Mouse (Mus musculus): ENCODE measurements around the gene Prss16.

- no peak for TF ChIP-seq POLR2A (IDR thresholded peaks at IDR 0.05; ENCODE audit: control insufficient read depth in 1 of 2, insufficient read depth in 1 of 2, low read depth in 1 of 2, low read length in 2 of 2, poor library complexity in 1 of 2)
- TF ChIP-seq CTCF (IDR thresholded peaks at IDR 0.05 in 2 of 3, conservative IDR thresholded peaks at IDR 0.05 in 1 of 3; ENCODE audit: control insufficient read depth in 1 of 3, insufficient read depth in 1 of 3, low read depth in 2 of 3, low read length in 3 of 3, poor library complexity in 1 of 3, severe bottlenecking in 1 of 3): no peak
- no peak for TF ChIP-seq ZNF384 (IDR thresholded peaks at IDR 0.05; ENCODE audit: low read depth, low read length)
- no peak for TF ChIP-seq MYC (IDR thresholded peaks at IDR 0.05; ENCODE audit: low read depth, low read length)
- TF ChIP-seq GATA1 (IDR thresholded peaks at IDR 0.05; ENCODE audit: low read depth, low read length): no peak
Observed at GRCm38 (mm10) chr13:22021581-22021980, 12.0 kb upstream of the Prss16 start.
